Mouse (Mus musculus): ENCODE measurements at regions not wholly inside any gene's neighbourhood (a gene's known extent, or its start where the extent isn't known, plus 50 kb on each side); places are given as distances from the start of the nearest gene placed in this dataset.

GRCm38 (mm10) chr2:75607958-75608357 is 51.1 kb upstream of the Hnrnpa3 start:
- Histone ChIP-seq H3K4me1 (ENCODE audit: control insufficient read depth, insufficient read depth, low read length) (peaks cover 3% of the 10 kb centered on the region; the same call in 1 of the 2 replicates), H3K27ac (replicated peaks; ENCODE audit: low read depth, low read length) (no peak overlapping the region), H3K4me2 (ENCODE audit: low read depth, low read length) (no peak overlapping the region), H3K9me3 (replicated peaks; ENCODE audit: control insufficient read depth, low read length) (no peaks in the 10 kb centered on the region), H3K4me3 (ENCODE audit: low read depth, low read length) (no peak overlapping the region), H3K27me3 (ENCODE audit: control insufficient read depth, insufficient read depth, low read length) (no peaks in the 10 kb centered on the region), H3K36me3 (replicated peaks; ENCODE audit: control insufficient read depth, insufficient read depth, low read depth, low read length) (no peaks in the 10 kb centered on the region), H3K9ac (replicated peaks; ENCODE audit: low read length) (no peak overlapping the region)
- 70% methylated on average over 10 of the region's 10 CpGs for WGBS
- DNase-seq (ENCODE audit: low spot score) (no peak), ATAC-seq (replicated peaks; ENCODE audit: insufficient number of reproducible peaks, low FRiP score, low TSS enrichment, low read depth) (no peak)

DNA sequence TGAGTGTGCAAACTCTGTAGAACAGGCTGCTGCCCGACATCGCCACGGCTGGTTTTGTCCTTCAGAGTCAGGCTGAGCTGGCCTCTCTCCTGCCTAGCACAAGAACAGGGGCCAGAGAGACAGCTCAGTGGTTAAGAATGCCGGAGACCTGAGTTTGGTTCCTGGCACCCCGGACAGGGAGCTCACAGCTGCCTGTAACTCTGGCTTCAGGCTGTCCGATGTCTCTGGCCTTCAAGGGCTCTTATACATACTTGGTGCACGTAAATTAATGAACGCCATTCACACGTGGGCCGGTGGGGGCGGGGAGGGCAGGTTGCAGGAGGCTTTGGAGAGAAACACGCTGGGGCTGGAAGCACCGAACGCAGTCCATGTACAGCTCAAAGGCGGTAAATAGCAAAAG is 50.6 kb upstream of the Hnrnpa3 start:
- no peak overlapping the region for H3K27ac ChIP-seq (replicated peaks; ENCODE audit: low read depth, low read length)
- H3K9me3 ChIP-seq (replicated peaks; ENCODE audit: control insufficient read depth, low read length) = no peaks in the 10 kb centered on the region
- no peaks in the 10 kb centered on the region for H3K27me3 ChIP-seq (ENCODE audit: control insufficient read depth, insufficient read depth, low read length)
- H3K9ac ChIP-seq (replicated peaks; ENCODE audit: low read length) = no peak overlapping the region
- WGBS = 49% methylated on average over 15 of the region's 15 CpGs
- peaks cover 3% of the 10 kb centered on the region for H3K4me1 ChIP-seq (ENCODE audit: control insufficient read depth, insufficient read depth, low read length)
- H3K4me3 ChIP-seq (ENCODE audit: low read depth, low read length) = no peak overlapping the region
- ATAC-seq (replicated peaks; ENCODE audit: insufficient number of reproducible peaks, low FRiP score, low TSS enrichment, low read depth) (no peak), DNase-seq (ENCODE audit: low spot score) (no peak)
- no peak overlapping the region for H3K4me2 ChIP-seq (ENCODE audit: low read depth, low read length)
- no peaks in the 10 kb centered on the region for H3K36me3 ChIP-seq (replicated peaks; ENCODE audit: control insufficient read depth, insufficient read depth, low read depth, low read length)

DNA sequence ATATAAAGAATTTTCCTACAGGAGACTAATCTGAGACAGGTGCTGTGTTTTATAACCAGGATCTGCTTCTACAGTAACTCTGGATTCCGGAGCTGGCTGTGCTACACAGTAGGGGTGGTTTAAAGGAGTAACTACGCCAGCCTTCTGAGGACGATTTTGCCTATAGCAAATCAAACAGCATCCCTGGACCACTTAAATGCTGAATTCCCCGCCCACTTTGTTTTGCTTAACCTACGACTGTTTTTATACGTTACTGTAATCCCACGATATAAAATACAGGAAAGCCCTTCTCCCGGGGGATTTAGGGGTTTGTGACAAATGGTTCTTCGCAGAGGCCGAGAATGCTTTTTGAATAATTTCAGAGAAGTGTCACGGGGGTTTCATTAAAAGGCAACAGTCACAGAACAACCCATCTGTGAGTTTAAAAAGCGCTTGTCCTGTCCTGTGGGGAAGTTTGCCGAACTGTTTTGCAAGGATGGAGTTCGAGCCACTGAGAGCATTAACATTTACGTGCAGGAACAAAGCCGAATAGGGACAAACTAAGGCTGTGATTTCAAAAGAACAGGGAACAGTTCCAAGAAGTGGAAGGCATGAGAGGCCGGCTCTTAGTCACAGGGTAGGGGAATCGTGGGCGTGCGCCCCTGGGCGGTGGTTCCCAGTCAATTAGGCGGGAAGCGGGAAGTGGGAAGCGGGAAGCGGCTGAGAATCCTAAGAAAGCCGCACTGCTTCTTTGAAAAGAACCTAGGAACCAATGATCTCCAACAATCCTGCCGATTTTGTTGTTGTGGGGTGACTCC is 49.7 kb upstream of the Hnrnpa3 start:
- Histone ChIP-seq H3K4me2 (ENCODE audit: low read depth, low read length) (peak overlapping the region; percentile 37), H3K4me3 (ENCODE audit: low read depth, low read length) (peak overlapping the region; percentile 17), H3K27ac (replicated peaks; ENCODE audit: low read depth, low read length) (no peak overlapping the region), H3K9me3 (replicated peaks; ENCODE audit: control insufficient read depth, low read length) (no peaks in the 10 kb centered on the region), H3K36me3 (replicated peaks; ENCODE audit: control insufficient read depth, insufficient read depth, low read depth, low read length) (no peaks in the 10 kb centered on the region), H3K9ac (replicated peaks; ENCODE audit: low read length) (peak overlapping the region; percentile 48), H3K27me3 (ENCODE audit: control insufficient read depth, insufficient read depth, low read length) (no peaks in the 10 kb centered on the region), H3K4me1 (ENCODE audit: control insufficient read depth, insufficient read depth, low read length) (peaks cover 3% of the 10 kb centered on the region)
- ATAC-seq (replicated peaks; ENCODE audit: insufficient number of reproducible peaks, low FRiP score, low TSS enrichment, low read depth) (peak; percentile 49; the same call in 1 of the 2 replicates), DNase-seq (ENCODE audit: low spot score) (peak; percentile 66)
- 13% methylated on average over 27 of the region's 27 CpGs for WGBS
